Mouse (Mus musculus): ENCODE measurements around the gene Helq. TPM values are rescaled to one million over a fixed set of nuclear protein-coding genes. Genes with fewer than 3 reads are reported as not detected.

Gene Helq
- 1 to 10 TPM; 4.1 to 5.9 TPM for total RNA-seq (2021)
- long read RNA-seq, experiment 1, partial matches to known transcripts, result 4 of 4 reads
- long read RNA-seq, experiment 1, other reads (novel, unspliced or antisense), result 0 of 4 reads
- long read RNA-seq, experiment 2, partial matches to known transcripts, result 1 of 2 reads
- long read RNA-seq, experiment 2, other reads (novel, unspliced or antisense), result 0 of 2 reads

DNA sequence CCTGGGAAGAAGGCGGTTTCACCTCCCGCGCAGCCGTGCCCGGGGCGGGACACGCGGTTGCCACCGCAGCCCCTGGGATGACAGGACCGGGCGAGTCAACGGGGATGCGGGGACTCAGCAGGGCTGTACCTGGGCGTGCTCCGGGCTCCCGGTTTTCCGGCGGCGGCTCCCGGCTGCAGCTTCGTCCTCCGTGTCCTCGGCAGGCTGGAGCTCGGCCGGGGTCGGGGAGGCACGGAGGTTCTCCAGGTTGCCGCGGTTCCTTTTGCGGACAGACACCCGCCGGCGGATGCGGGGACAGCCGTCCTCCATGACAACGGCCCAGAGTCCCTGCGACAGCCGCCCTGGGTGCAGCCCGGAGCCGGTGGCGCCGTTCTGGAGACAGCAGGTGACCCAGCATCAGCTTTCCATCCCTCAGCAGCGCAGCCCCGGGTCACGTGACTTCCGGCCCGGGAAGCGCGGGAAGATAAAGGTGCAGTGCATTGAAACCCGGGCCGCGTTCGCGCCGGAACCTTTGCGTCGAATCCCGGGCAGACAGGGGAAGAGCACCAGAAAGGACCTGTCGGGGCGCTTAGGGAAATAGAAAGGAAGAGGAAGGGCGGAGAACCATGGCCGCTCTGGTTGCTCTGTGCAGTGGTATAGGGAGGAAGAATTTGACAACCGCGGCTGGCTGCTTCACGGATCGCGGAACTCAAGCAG lies at the start of gene Helq, which contains the start of gene Mrps18c:
Gene Helq, minus strand, starts transcription at position 434 of the 696 bp plus-strand sequence.
Gene Mrps18c, plus strand, starts transcription at position 463 of the 696 bp plus-strand sequence.
- DNase-seq, result peak; percentile 87
- intact Hi-C loops (cut with DNase I; ENCODE audit: low total_unique reads), result loop anchor here (10.0 kb wide), 1 partner anchor 114 kb away; no protein-coding TSS in a partner anchor

DNA sequence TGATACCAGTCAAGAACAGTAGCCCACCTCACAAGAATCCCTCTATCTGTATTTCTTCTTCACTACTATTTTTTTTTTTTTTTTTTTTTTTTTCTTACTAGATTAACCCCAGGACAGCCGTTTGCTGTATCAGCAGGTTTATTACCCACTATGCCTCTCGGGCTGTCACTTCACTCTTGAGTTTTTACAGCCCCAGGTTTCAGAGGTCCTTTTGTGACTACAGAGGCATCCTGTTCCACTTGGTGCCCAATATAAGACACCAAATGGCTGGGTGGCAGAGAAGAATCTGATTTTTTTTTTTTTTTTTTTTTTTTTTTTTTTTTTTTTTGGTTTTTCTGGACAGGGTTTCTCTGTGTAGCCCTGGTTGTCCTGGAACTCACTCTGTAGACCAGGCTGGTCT lies 48.7 kb upstream of the Helq start:
- no peak for DNase-seq
- intact Hi-C loops (cut with DNase I; ENCODE audit: low total_unique reads), result no loop called here

DNA sequence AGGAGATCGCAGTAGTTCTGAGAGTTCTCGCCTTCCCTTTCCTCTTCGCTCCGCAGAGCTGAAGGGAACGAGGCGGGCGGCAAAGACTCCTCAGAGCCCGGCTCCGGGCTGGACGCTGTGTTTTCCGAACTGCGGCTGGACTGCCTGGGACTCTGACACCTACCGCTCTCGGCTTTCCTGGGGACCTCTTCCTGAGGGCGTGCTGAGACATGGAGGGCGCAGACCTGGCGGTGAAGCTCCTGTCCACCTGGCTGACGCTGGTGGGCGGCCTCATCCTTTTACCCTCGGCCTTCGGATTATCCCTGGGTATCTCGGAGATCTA lies 48.2 kb upstream of the Helq start:
- intact Hi-C loops (cut with DNase I; ENCODE audit: low total_unique reads), result no loop called here
- no peak for DNase-seq

GRCm38 (mm10) chr5:100845848-100846598 lies 47.6 kb upstream of the Helq start:
- peak; percentile 67 for DNase-seq
- intact Hi-C loops (cut with DNase I; ENCODE audit: low total_unique reads), result no loop called here

DNA sequence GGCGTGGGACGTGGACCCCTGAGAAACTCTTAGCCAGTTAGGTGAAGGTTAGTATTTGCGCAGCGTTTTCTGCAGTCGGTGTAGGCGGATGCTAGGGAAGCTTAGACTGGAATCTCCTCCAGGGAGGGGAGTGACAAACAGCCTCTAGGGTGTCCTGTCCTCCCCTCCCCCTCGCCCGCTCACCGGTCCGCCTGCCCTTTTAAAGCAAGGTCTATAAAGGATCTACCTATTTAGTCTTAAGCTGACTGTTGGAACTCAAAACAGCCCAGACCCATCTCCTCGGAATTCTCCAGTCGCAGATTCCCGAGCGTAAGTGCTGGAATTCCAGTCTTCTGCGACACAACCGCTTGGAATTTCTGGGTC lies 47.1 kb upstream of the Helq start, which contains the start of gene Gpat3:
Gene Gpat3, plus strand, starts transcription at position 229 of the 363 bp plus-strand sequence.
- peak; percentile 18 for DNase-seq
- intact Hi-C loops (cut with DNase I; ENCODE audit: low total_unique reads), result no loop called here

DNA sequence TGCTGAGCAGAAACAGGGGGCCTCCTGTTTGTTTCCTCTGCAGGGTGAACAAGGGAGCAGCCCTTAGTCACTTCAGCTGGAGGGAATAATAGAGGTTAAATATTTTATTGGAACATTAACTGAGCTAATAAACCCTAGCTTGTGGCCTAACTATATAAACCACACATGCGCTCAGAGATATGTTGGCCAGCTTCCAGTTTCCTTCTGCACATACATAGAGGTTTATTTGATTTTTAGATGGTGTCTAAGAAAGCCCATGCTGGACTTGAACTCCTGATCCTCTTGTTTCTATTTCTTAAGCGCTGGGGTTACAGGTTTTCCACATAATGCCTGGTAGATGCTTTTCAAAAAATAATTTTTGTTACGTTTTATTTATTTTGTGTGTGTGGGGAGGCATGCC lies 46.1 kb upstream of the Helq start:
- intact Hi-C loops (cut with DNase I; ENCODE audit: low total_unique reads), result no loop called here
- no peak for DNase-seq

GRCm38 (mm10) chr5:100837907-100838306 lies 39.5 kb upstream of the Helq start:
- intact Hi-C loops (cut with DNase I; ENCODE audit: low total_unique reads), result no loop called here
- DNase-seq, result no peak

DNA sequence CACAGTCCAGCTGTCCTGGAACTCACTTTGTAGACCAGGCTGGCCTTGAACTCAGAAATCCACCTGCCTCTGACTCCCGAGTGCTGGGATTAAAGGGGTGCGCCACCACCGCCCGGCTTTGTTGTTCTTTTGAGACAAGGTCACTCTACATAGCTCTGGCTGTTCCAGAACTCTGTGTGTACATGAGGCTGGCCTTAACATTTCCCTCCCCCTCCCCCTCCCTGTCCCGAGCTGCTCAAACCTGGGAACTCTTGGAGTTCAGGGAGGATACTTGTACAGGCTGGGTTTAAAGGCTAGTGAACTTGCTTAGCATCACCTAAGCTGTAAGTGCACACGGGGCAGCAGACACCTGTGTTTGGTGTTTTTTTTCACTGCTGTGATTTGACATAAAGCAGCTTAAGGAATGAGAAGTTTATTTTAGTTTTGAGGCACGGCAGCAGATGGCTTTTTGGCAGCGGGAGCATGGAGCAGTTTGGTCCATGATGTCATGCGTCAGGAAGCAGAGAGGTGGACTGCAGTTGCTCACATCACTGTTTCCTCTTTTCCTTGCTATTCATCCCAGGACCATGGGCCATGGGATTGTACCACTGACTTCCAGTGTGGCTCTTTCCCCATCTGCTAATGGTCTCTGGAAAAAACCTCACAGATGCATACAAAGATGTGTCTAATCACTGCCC lies 37.6 kb upstream of the Helq start:
- intact Hi-C loops (cut with DNase I; ENCODE audit: low total_unique reads), result no loop called here
- DNase-seq, result no peak

- DNase-seq, result no peak
- intact Hi-C loops (cut with DNase I; ENCODE audit: low total_unique reads), result no loop called here
Observed at GRCm38 (mm10) chr5:100833841-100834240, 35.4 kb upstream of the Helq start.

DNA sequence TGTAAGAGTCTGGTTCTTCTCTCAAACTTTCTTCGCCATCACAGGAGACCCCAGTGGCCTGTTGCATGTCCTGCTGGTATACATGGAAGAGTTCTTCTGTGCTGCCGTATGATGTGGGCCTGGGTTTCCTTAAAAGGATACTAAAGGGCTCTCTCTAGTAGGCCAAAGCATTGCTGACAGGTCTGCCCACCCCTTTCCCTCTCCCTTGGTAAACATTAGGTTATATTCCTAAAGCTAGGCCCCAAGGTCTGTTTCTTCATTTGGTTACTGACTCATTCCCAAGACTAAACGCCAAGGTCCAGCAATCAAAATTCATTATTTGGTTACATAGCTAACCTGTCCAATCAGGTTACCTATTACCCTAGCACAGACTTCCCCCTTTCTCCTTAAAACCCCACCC lies 34.3 kb upstream of the Helq start:
- no peak for DNase-seq
- intact Hi-C loops (cut with DNase I; ENCODE audit: low total_unique reads), result no loop called here

- no peak for DNase-seq
- intact Hi-C loops (cut with DNase I; ENCODE audit: low total_unique reads), result no loop called here
Observed at GRCm38 (mm10) chr5:100828701-100829100, 30.3 kb upstream of the Helq start.

DNA sequence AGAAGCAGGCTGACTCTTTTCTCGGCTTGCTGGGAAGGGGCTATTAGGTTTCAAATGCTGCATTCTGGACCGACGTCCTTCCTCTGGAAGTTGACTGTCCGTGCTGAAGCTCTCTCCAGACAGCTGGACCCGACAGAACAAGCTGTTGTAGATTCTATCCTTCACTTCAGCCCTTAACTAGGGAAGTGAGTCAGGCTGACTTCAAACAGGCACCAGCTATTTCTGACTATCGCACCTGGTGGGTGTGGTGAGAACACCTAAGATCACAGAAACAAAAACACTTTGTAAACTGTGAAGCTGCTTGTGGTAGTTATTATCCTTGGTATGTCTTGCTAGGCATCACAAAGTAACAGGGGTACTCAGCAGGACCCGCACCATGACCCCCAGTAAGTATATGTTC lies 28.1 kb upstream of the Helq start:
- no peak for DNase-seq
- intact Hi-C loops (cut with DNase I; ENCODE audit: low total_unique reads), result no loop called here

DNA sequence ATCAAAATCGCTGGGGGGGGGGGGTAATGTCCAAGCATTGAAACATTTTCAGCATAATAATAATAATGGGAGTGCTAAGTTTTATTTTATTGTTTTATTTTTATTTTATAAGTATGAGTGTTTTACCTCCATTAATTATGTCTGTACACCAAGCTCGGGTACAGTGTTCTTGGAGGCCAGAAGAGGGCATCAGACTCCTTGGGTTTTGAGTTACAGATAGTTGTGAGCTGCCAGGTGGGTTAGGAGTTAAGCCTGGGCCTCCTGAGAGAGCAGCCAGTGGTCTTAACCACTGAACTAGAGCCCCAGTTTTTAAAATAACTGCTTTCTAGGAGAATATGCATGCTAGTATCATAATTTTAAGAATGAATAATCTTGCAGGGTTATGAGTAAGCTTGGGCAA lies 27.6 kb upstream of the Helq start:
- intact Hi-C loops (cut with DNase I; ENCODE audit: low total_unique reads), result no loop called here
- no peak for DNase-seq

- intact Hi-C loops (cut with DNase I; ENCODE audit: low total_unique reads), result no loop called here
- DNase-seq, result no peak
Observed at GRCm38 (mm10) chr5:100822826-100823225, 24.4 kb upstream of the Helq start.

DNA sequence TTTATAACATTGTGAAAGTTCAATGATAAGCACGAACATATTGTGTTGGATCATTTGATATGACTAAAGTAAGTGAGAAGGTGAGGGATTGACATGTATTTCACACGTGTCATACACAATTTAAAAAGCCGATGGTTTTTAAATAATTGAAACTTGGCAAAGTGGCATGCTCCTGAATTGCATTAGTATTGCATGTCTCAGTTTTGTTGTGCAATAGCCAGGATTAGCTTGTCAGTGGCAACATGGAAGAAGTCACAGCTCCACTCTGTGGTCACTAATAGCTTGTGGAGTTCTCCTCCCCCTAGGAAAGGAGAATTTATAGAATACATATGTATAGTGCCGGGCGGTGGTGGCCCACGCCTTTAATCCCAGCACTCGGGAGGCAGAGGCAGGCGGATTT lies 23.0 kb upstream of the Helq start:
- DNase-seq, result no peak
- intact Hi-C loops (cut with DNase I; ENCODE audit: low total_unique reads), result no loop called here

GRCm38 (mm10) chr5:100820483-100821184 lies 22.2 kb upstream of the Helq start, which contains the start of gene Abraxas1:
TSS of gene Abraxas1 (minus strand) at chr5:100820965.
- DNase-seq, result peak; percentile 86
- intact Hi-C loops (cut with DNase I; ENCODE audit: low total_unique reads), result no loop called here

- no peak for DNase-seq
- intact Hi-C loops (cut with DNase I; ENCODE audit: low total_unique reads), result no loop called here
Observed at GRCm38 (mm10) chr5:100819568-100820480, 21.4 kb upstream of the Helq start.

- intact Hi-C loops (cut with DNase I; ENCODE audit: low total_unique reads), result no loop called here
- DNase-seq, result no peak
Observed at GRCm38 (mm10) chr5:100818341-100818740, 19.9 kb upstream of the Helq start.
